Mouse (Mus musculus): ENCODE data around the gene Tuba4a. TPM values are rescaled to one million over a fixed set of nuclear protein-coding genes. Genes with fewer than 3 reads are reported as not detected.
A peak's percentile ranks its signal among the peaks of the same experiment; 100 is the strongest.

Tuba4a gene
- total RNA-seq, 2 experiments from 2014 or later: 101 to 111 TPM

DNA sequence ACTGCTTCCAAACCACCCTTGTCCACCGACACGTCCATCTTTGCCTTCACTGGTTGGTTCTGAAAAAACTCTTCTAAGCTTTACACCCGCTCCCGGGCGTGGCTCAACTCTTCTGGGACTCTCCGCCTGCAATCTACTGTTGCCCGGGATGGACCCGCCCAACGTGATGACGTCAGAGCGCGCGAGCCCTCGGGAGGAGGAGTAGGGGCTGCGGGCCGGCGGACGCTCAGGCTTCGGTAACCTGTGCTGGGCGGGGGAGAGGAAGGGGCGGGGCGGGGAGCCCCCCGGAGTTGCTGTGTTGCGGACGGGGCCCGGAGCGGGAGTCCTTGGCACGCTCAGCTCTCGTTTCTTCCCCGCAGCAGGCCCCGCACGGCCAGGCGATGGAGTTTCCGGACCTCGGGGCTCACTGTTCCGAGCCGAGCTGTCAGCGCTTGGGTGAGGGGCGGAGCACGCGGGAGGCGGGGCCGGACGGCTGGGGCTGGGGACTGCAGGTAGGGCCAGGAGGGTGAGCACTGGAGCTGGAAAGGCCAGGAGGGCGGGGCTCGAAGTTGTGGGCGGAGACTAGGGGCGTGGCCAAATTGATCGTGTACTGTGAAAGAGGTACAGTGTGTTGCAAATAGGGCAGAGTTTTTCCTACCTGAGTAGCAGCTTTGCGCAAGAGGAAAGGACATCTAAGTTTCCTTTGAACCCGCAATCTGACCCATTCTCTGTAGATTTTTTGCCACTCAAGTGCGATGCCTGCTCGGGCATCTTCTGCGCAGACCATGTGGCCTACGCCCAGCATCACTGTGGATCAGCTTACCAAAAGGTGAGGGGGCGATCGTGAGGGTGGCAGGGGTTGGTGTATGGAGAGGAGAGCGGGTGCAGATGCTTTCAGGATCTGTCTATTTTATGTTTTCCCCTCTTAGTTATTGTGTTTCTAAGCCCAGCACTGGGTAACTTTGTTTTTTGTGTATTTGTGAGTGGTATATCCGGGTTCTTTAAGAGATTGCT is 50.9 kb downstream of the Tuba4a start, which contains the start of gene Zfand2b:
Gene Zfand2b (plus strand): TSS at position 175 of the 993 bp plus-strand sequence.
- DNase-seq: peak; percentile 97
- intact Hi-C loops (cut with DNase I): no loop called here

DNA sequence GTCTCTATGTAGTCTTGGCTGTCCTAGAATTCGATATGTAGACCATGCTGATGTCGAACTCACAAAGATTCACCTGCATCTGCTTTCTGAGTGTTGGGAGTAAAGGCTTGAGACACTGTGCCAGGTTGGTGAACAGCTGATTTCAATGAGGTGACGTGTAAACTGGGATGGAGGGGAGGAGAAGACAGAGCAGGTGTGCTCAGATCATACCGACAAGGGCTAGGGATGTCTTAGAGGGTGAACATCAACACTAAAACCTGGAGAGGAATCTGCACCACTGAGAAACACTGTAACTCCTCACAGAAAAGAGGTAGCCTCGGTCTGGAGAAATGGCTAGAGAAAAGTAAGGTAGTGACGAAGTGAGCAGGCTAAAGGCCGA is 51.6 kb downstream of the Tuba4a start:
- intact Hi-C loops (cut with DNase I): no loop called here
- no peak for DNase-seq

Small RNA genes within 50 kb of the gene (microRNA-seq; reads per million reads assigned to microRNA genes)
- gene Gm27943: not detected

Other genes with a start within 250 kb of the Tuba4a start
- gene Nhej1, start 94.7 kb downstream of the Tuba4a start, total RNA-seq (2021): 1 to 10 TPM; 2.3 to 2.5 TPM
- gene Slc23a3, start 86.0 kb downstream of the Tuba4a start, total RNA-seq (2021): not detected
- gene Cnppd1, start 77.2 kb downstream of the Tuba4a start, total RNA-seq (2021): 10 to 100 TPM; 37.7 to 44.4 TPM
- gene Retreg2, start 77.1 kb downstream of the Tuba4a start, total RNA-seq (2021): 100 to 1,000 TPM; 122 to 123 TPM
- gene Zfand2b, start 51.2 kb downstream of the Tuba4a start, total RNA-seq (2021): 10 to 100 TPM; 19.2 to 21.4 TPM
- 10 to 100 TPM; 47.4 to 48.1 TPM for gene Abcb6, start 39.5 kb downstream of the Tuba4a start, total RNA-seq (2021)
- 10 to 100 TPM; 12.7 to 18.1 TPM for gene Ankzf1, start 27.7 kb downstream of the Tuba4a start, total RNA-seq (2021)
- gene Atg9a, start 27.7 kb downstream of the Tuba4a start, total RNA-seq (2021): 10 to 100 TPM; 62.7 to 75.7 TPM
- 10 to 100 TPM; 24.3 to 25.3 TPM for gene Glb1l, start 9.1 kb downstream of the Tuba4a start, total RNA-seq (2021)
- 100 to 1,000 TPM; 101 to 119 TPM for gene Stk16, start 9.0 kb downstream of the Tuba4a start, total RNA-seq (2021)
- not detected for gene A630095N17Rik, start 12.2 kb upstream of the Tuba4a start, total RNA-seq (2021)
- 10 to 100 TPM; 54.7 to 61.3 TPM for gene Dnajb2, start 16.5 kb upstream of the Tuba4a start, total RNA-seq (2021)
- 100 to 1,000 TPM; 101 to 122 TPM for gene Ptprn, start 44.6 kb upstream of the Tuba4a start, total RNA-seq (2021)
- 10 to 100 TPM; 29.3 to 58.0 TPM for gene Resp18, start 58.5 kb upstream of the Tuba4a start, total RNA-seq (2021)
- 10 to 100 TPM; 87.9 to 96.9 TPM for gene Dnpep, start 98.1 kb upstream of the Tuba4a start, total RNA-seq (2021)
- 1 to 10 TPM; 1.6 to 2.5 TPM for gene Des, start 140.5 kb upstream of the Tuba4a start, total RNA-seq (2021)
- 100 to 1,000 TPM; 131 to 143 TPM for gene Speg, start 155.4 kb upstream of the Tuba4a start, total RNA-seq (2021)
- gene Gmppa, start 216.1 kb upstream of the Tuba4a start, total RNA-seq (2021): 10 to 100 TPM; 47.9 to 60.5 TPM
- 10 to 100 TPM in 1 of 2 experiments, 1 to 10 TPM in 1; 8.6 to 10.2 TPM for gene Asic4, start 230.6 kb upstream of the Tuba4a start, total RNA-seq (2021)